Mouse (Mus musculus) ES-Bruce4 (cell line): ENCODE data around the gene Mef2b. TPM values are rescaled to one million over a fixed set of nuclear protein-coding genes. Genes with fewer than 3 reads are reported as not detected.

Source experiments
- H3K27ac ChIP-seq: 2 replicates; pipeline ENCODE4 v1.5.1; 2012; ENCODE audit warnings: low read length, inconsistent platforms; ENCODE audit not compliant: insufficient read depth
- H3K27me3 ChIP-seq: 2 replicates; pipeline ENCODE4 v1.6.1; 2012; ENCODE audit warnings: mild to moderate bottlenecking, low read length, inconsistent platforms; ENCODE audit not compliant: control insufficient read depth, poor library complexity, insufficient read depth, severe bottlenecking
- H3K36me3 ChIP-seq: 2 replicates; pipeline ENCODE4 v1.6.1; 2012; ENCODE audit warnings: inconsistent platforms, mild to moderate bottlenecking, low read length, moderate library complexity; ENCODE audit not compliant: control insufficient read depth, poor library complexity, insufficient read depth, severe bottlenecking
- H3K4me1 ChIP-seq: one replicate; pipeline ENCODE4 v1.8.1; 2011; ENCODE audit warnings: low read length; ENCODE audit not compliant: control insufficient read depth, insufficient read depth
- H3K4me3 ChIP-seq: 2 replicates; pipeline ENCODE4 v1.5.1; 2011; ENCODE audit warnings: low read depth, mild to moderate bottlenecking, low read length
- H3K9ac ChIP-seq: 2 replicates; pipeline ENCODE4 v1.6.1; 2012; ENCODE audit warnings: low read depth, mild to moderate bottlenecking, inconsistent platforms; ENCODE audit not compliant: poor library complexity, severe bottlenecking
- H3K9me3 ChIP-seq: replicated peaks from 2 replicates; pipeline ENCODE4 v1.6.1; 2012; ENCODE audit warnings: mild to moderate bottlenecking, low read length, inconsistent platforms; ENCODE audit not compliant: control insufficient read depth, poor library complexity, insufficient read depth, severe bottlenecking
- CTCF ChIP-seq: IDR thresholded peaks from one replicate; pipeline ENCODE4 v1.8.1; 2011; ENCODE audit warnings: low read depth, low read length
- EP300 ChIP-seq: IDR thresholded peaks from 2 replicates; pipeline ENCODE4 v1.6.1; 2011; ENCODE audit warnings: low read depth, low read length; ENCODE audit not compliant: insufficient read depth
- POLR2A ChIP-seq: IDR thresholded peaks from one replicate; pipeline ENCODE4 v1.8.1; 2011; ENCODE audit warnings: low read length; ENCODE audit not compliant: insufficient read depth
- polyA plus RNA-seq: library from polyadenylated mRNA; stranded (reverse); fragments of >200 nt; gene quantifications from 2 replicates; pipeline ENCODE4 v1.2.4, GENCODE M21; 2011; ENCODE audit warnings: low read depth; ENCODE audit not compliant: missing spikeins, insufficient read depth, insufficient read length

The Mef2b gene
- polyA plus RNA-seq, 1 experiment, result 5.8 TPM

DNA sequence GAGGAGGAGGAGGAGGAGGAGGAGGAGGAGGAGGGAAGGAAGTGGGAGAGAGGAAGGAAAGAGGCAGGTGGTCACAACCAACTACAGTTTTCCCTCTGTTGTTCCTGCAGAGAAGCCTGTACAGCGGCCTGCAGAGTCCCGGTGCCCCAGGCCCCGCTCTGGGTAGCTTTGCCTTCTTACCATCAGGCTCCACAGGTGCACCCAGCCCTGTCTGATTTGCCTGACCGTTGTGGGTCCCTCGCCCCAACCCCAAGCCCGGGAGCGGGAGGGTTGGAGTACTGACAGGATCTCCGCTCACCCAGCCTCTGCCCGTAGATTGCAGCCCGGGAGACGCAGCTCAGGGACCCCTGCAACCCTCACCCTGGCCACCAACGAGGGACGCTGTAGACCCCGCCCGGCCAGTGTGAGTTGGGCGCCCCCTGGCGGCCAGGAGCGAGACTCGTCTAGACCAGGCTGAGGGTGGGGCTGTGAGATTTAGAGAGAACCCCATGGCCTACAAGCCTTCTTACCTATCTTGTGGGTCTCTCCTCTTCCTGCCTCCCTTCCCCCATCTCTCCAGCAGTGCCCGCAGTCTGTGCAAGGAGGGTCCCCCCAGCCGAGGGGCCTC, 27.1 kb downstream of the Mef2b start:
- Histone ChIP-seq H3K27ac (no peak overlapping the region), H3K4me3 (peak overlapping the region; percentile 37)

DNA sequence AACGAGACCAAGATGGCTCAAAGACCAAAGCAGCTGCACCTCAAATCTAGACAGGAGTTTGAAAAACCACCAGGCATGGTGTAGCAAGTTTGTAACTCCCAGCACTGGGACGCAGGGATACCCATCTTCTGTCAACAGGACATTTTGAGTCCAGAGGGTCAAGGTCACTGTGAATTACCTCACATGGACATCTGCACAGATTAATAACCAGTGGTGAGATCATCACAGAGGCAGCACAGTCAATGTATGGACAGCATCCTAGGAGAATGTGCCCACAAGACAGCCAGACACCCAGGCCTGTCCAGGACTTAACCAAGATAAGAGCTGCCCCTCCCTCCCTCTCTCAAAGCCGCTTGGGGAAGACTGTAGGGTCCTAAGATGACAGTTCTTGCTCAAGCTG, 30.6 kb downstream of the Mef2b start:
- H3K27me3 ChIP-seq, result no peaks in the 10 kb centered on the region
- no peak overlapping the region for H3K9ac ChIP-seq
- H3K4me1 ChIP-seq, result peaks cover 2% of the 10 kb centered on the region
- no peak overlapping the region for H3K4me3 ChIP-seq
- no peaks in the 10 kb centered on the region for H3K9me3 ChIP-seq
- H3K36me3 ChIP-seq, result no peaks in the 10 kb centered on the region
- H3K27ac ChIP-seq, result no peak overlapping the region
- no peak for TF ChIP-seq POLR2A
- no peak for TF ChIP-seq CTCF
- no peak for TF ChIP-seq EP300

More for the DNA sequence above, 27.1 kb downstream of the Mef2b start:
- TF ChIP-seq EP300 (no peak), CTCF (peak; percentile 94)
- Histone ChIP-seq H3K9ac (peak overlapping the region; percentile 17), H3K9me3 (no peaks in the 10 kb centered on the region), H3K4me1 (peaks cover 2% of the 10 kb centered on the region), H3K36me3 (no peaks in the 10 kb centered on the region), H3K27me3 (no peaks in the 10 kb centered on the region)

DNA sequence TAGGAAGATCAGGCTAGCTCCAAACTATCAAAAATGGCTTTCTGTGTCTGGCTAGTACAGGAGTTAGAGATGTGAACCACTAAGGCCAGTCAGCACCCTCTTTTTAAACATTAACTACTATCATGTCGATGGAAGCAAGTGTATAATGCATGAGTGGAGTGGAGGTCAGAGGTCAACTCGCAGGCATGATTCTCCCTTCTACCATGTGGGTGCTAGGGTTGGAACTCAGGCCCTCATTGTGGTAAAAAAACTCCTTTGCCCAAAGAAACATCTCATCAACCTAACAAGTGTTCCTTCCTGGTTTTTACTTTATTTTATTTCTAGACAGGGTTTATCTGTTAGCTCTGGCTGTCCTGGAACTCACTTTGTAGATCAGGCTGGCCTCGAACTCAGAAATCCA, 31.2 kb downstream of the Mef2b start:
- Histone ChIP-seq H3K27ac (no peak overlapping the region), H3K9ac (no peak overlapping the region), H3K9me3 (no peaks in the 10 kb centered on the region), H3K27me3 (no peaks in the 10 kb centered on the region), H3K4me1 (peaks cover 2% of the 10 kb centered on the region), H3K4me3 (no peak overlapping the region), H3K36me3 (no peaks in the 10 kb centered on the region)
- TF ChIP-seq CTCF (no peak), EP300 (no peak), POLR2A (no peak)

DNA sequence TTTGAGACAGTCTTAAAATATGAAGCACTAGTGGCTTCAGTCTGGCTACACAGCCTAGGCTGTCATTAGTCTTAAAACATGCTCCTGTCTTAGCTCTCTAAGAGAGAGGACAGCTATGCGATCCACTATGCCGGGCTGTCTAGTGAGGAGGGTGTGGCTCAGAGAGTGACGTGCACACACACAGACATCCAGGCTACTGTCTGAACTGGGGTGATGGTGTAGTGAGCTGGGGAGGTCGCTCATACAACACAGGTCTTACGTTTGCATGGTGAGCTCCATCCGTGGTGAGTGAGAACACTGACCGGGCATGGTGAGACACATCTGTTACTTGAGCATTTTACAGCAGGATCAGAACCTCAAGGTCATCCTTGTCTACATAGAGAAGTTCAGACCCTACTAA, 31.7 kb downstream of the Mef2b start:
- no peak overlapping the region for H3K4me3 ChIP-seq
- no peak overlapping the region for H3K27ac ChIP-seq
- H3K9me3 ChIP-seq, result no peaks in the 10 kb centered on the region
- no peaks in the 10 kb centered on the region for H3K36me3 ChIP-seq
- peak overlapping the region; percentile 11; the same call in 1 of the 2 replicates for H3K9ac ChIP-seq
- H3K27me3 ChIP-seq, result no peaks in the 10 kb centered on the region
- H3K4me1 ChIP-seq, result peaks cover 2% of the 10 kb centered on the region
- no peak for TF ChIP-seq EP300
- no peak for TF ChIP-seq CTCF
- no peak for TF ChIP-seq POLR2A

DNA sequence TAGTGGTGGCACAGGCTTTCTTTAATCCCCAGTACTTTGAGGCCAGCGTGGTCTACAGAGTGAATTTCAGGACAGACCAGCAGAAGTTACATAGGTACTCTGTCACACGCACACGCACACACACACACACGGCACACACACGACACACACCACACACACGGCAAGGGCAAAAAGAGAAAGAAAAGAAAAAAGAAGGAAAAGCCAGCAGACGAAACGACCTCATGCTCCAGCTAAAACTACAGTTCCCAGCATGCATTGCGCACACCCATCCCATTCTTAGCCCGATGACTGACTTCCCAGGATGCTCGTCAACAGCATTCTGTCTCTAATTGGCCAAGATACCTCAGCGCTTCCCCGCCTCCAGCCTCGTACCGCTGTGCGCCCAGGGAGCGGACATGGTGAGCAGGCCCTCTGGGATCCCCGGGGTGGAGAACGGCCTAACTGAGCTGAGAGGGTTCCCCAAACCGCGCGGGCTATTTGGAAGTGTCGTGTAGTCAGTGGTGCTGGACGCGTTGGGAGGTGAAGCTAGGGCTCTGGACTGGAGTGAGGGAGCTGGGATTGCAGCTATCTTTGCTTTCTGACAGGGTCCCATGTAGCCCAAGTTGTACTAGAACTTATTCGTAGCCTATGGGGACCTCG, 32.7 kb downstream of the Mef2b start, which contains the start of gene Tmem161a:
Gene Tmem161a, plus strand, starts transcription at position 314 of the 639 bp plus-strand sequence.
- Histone ChIP-seq H3K27me3 (no peaks in the 10 kb centered on the region), H3K36me3 (no peaks in the 10 kb centered on the region; the same call in 1 of the 2 replicates), H3K4me1 (peaks cover 2% of the 10 kb centered on the region), H3K9me3 (no peaks in the 10 kb centered on the region), H3K9ac (peak within 1 kb of the TSS; percentile 60), H3K27ac (no peak within 1 kb of the TSS), H3K4me3 (peak within 1 kb of the TSS; percentile 84)
- TF ChIP-seq POLR2A, result peak; percentile 73
- no peak for TF ChIP-seq CTCF

DNA sequence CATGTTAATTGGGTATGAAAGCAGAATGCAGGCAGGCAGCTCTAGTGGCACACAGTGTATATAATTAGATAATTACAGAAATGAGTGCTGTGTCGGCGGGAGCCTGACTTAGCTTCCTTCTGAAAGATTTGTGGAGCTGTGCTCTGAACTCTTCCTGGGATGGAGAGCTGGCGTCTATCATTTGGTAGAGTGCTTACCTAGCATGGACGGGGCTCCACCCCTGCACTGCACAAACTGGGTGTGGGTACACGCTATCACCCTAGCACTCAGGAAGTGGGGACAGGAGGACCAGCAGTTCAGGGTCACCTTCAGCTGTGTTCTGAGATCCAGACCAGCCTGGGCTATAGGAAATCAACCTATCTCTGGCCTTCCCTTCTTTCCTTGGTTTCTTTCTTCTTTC, 33.8 kb downstream of the Mef2b start:
- no peaks in the 10 kb centered on the region for H3K27me3 ChIP-seq
- H3K4me1 ChIP-seq, result peaks cover 2% of the 10 kb centered on the region
- TF ChIP-seq POLR2A, result no peak
- TF ChIP-seq EP300, result no peak
- TF ChIP-seq CTCF, result no peak
- H3K27ac ChIP-seq, result no peak overlapping the region
- H3K36me3 ChIP-seq, result peaks cover 2% of the 10 kb centered on the region
- no peaks in the 10 kb centered on the region for H3K9me3 ChIP-seq
- H3K9ac ChIP-seq, result no peak overlapping the region
- H3K4me3 ChIP-seq, result no peak overlapping the region
